Mouse (Mus musculus): Measurements from ENCODE around the gene Cstl1.

Gene Cstl1

GRCm38 (mm10) chr2:148798485-148798884, 48.3 kb downstream of the Cstl1 start, which contains the start of gene Cst8:
Cst8 (plus strand) TSS chr2:148798785.
- in situ Hi-C loops (cut with MboI; ENCODE audit: low pct_unique_long_range_greater_than_20kb in 1 of 2, low sequenced_read_pairs in 2 of 2, unreplicated experiment in 1 of 2): no loop called here

GRCm38 (mm10) chr2:148801491-148801921, 51.3 kb downstream of the Cstl1 start:
- in situ Hi-C loops (cut with MboI; ENCODE audit: low pct_unique_long_range_greater_than_20kb in 1 of 2, low sequenced_read_pairs in 2 of 2, unreplicated experiment in 1 of 2): no loop called here
